Mouse (Mus musculus) limb, embryonic 10.5 days (tissue): ENCODE results near the gene Acot7. TPM values are rescaled to one million over a fixed set of nuclear protein-coding genes. Genes with fewer than 3 reads are reported as not detected.

Source experiments
- DNase-seq: peaks from one replicate; pipeline ENCODE4 v3.0.0-alpha.2; 2017; ENCODE audit warnings: low spot score
- H3K27ac ChIP-seq: fragments of 300-500 bp; sonication (generic); 2 replicates; pipeline ENCODE4 v1.5.1; 2016; ENCODE audit warnings: mild to moderate bottlenecking
- H3K27me3 ChIP-seq: fragments of 300-500 bp; sonication (generic); 2 replicates; pipeline ENCODE4 v1.6.1; 2016; ENCODE audit warnings: low read depth, mild to moderate bottlenecking; ENCODE audit not compliant: poor library complexity, severe bottlenecking
- H3K36me3 ChIP-seq: fragments of 300-500 bp; sonication (generic); 2 replicates; pipeline ENCODE4 v1.6.1; 2016; ENCODE audit warnings: mild to moderate bottlenecking, moderate library complexity
- H3K4me1 ChIP-seq: fragments of 300-500 bp; sonication (generic); 2 replicates; pipeline ENCODE4 v1.6.1; 2016
- H3K4me3 ChIP-seq: fragments of 300-500 bp; sonication (generic); 2 replicates; pipeline ENCODE4 v1.5.1; 2016; ENCODE audit warnings: mild to moderate bottlenecking, moderate library complexity
- H3K9me3 ChIP-seq: fragments of 300-500 bp; sonication (generic); replicated peaks from 2 replicates; pipeline ENCODE4 v1.6.1; 2016; ENCODE audit warnings: mild to moderate bottlenecking
- whole genome bisulfite sequencing: fragments of 180-500 bp; shearing (Covaris S2); methylation state at CpG from one replicate; pipeline ENCODE4 v1.1.7; 2016; 5-methylcytosine and 5-hydroxymethylcytosine counted together
- polyA plus RNA-seq: library from polyadenylated mRNA; unstranded; fragments of >200 nt; fragmentation: Nextera tagmentation; extraction: Ambion mirVana; gene quantifications from 2 replicates; pipeline ENCODE4 v1.2.1, GENCODE M21; 2016

Acot7 gene
- polyA plus RNA-seq, 1 experiment from 2014 or later = 34.8 TPM

DNA sequence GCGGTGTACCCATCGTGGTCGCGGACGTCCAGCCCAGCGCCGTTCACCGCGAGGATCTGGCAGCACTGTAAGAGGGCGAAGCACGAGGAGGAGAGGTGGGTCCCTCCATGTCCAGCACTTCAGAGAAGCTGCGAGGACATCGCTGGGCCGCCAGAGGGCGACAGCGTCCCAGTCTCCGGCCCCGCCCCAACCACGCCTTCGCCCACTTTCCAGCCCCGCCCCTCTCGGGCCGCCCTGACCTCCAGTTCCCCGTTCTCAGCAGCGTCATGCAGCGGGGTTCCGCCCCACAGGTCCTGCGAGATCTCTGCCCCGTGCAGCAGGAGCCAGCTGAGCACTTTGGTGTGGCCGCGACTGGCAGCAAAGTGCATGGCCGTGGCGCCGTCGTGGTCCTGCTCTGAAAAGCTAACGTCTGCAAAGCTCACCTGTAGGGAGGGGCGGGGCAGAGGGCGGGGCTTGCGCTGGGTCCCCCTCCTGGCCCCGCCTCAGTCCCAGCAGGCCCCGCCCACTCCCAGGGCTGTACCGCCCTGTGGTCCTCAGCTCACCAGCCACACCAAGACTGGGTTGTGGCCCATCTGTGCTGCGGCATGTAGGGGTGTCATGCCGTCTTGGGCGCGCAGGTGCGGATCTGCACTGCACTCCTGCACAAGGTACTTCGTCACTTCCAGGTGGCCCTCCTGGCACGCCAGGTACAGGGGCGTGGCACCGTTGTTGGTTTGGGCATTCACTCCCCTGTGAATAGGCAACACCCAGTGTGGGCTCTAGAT lies 39.3 kb upstream of the Acot7 start:
- no peak overlapping the region for H3K27ac ChIP-seq
- DNase-seq = peak; percentile 94
- H3K4me1 ChIP-seq = peaks cover 15% of the 10 kb centered on the region
- peak overlapping the region; percentile 46 for H3K4me3 ChIP-seq
- H3K9me3 ChIP-seq = no peaks in the 10 kb centered on the region
- no peaks in the 10 kb centered on the region for H3K36me3 ChIP-seq
- H3K27me3 ChIP-seq = peaks cover 75% of the 10 kb centered on the region
- WGBS = 3% methylated on average over 51 of the region's 51 CpGs

DNA sequence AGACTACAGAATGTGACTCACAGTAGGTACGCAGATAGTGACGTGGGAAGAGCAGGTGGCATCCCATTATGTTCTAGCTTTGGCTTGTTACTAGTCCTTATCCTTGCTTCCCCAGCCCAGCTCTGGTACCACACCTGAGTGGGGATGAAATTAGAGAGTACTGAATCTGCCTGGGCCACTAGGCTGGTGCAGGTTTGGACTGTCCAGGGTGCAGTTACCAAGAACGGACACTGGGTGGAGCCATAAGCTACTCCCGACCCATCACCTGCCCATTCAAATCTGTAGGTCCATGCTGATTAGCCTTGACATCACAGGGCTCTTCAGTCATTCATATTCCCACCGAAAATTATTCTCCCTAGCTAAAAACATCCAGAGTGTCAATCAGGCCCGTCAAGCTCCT lies 37.5 kb upstream of the Acot7 start:
- Histone ChIP-seq H3K9me3 (no peaks in the 10 kb centered on the region), H3K36me3 (no peaks in the 10 kb centered on the region), H3K27ac (no peak overlapping the region), H3K4me3 (no peak overlapping the region), H3K4me1 (peaks cover 15% of the 10 kb centered on the region), H3K27me3 (peaks cover 70% of the 10 kb centered on the region)
- 36% methylated on average over 6 of the region's 6 CpGs for WGBS
- DNase-seq = peak; percentile 59

DNA sequence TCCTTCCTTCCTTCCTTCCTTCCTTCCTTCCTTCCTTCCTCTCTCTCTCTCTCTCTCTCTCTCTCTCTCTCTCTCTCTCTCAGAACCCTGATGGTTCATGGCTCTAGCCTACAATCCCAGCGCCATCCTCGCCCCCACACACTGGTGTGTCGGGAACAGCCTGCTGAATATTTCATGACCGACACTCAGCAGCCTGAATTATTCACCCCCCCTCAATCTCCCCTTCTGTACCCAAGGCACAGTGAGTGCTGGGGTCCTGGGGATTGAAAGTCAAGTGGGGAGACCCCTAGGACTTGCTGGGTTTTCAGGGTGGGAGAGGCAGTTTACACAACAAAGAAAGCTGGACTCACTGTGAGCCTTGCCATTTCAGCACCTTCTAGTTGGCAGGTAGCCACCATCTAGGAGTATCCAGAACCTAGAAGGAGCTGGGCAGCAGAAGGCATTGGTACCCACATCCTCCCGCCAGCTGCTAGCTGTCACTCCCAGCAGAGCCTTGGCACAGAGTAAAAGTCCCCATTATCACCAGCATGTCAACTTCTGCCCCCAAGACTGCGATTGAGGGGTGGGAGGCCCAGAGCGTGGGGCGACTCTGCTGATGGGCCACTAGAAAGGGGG lies 36.3 kb upstream of the Acot7 start:
- Histone ChIP-seq H3K4me1 (peaks cover 17% of the 10 kb centered on the region), H3K27me3 (peaks cover 66% of the 10 kb centered on the region), H3K9me3 (no peaks in the 10 kb centered on the region), H3K27ac (no peak overlapping the region), H3K36me3 (no peaks in the 10 kb centered on the region), H3K4me3 (no peak overlapping the region)
- WGBS = 74% methylated on average over 8 of the region's 8 CpGs
- DNase-seq = no peak

DNA sequence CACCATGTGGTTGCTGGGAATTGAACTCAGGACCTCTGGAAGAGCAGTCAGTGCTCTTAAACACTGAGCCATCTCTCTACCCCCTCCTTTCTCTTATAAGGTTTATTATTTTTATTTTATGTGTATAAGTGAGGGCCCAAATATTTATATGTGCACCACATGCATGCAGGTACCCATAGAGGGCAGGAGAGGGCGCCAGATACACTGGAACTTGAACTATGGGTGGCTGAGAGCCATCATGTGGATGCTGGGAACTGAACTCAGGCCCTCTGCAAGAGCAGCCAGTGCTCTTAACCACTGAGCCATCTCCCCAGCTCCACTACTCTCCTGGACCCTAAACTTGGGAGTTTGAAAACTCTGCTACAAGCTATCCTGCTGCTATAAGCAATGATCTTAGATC lies 34.3 kb upstream of the Acot7 start:
- no peak for DNase-seq
- peaks cover 12% of the 10 kb centered on the region for H3K4me1 ChIP-seq
- H3K27ac ChIP-seq = no peak overlapping the region
- no peak overlapping the region for H3K4me3 ChIP-seq
- peaks cover 62% of the 10 kb centered on the region for H3K27me3 ChIP-seq
- WGBS = 28% methylated on average over 1 of the region's 1 CpGs
- H3K36me3 ChIP-seq = no peaks in the 10 kb centered on the region
- H3K9me3 ChIP-seq = no peaks in the 10 kb centered on the region

DNA sequence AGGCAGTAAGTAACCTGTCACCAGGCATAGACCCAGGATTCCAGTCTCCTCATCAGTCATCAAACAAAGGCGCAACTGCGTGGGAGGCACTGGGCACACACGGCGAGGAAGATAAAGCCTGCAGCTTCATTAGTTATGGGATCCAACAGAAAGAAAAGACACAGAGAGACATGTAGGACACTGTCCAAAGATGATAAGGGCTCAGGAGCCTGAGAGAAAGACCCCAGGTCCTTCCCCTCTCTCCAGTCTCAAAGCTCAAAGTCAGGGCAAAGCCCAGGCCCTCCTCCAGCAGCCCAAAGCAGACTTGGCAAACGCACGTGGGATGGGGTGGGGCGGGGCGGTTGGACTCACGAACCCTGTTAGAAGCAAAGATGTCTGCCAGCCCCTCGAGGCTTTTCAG lies 32.5 kb upstream of the Acot7 start:
- H3K4me1 ChIP-seq = peaks cover 7% of the 10 kb centered on the region; the same call in 1 of the 2 replicates
- no peaks in the 10 kb centered on the region for H3K36me3 ChIP-seq
- no peak overlapping the region for H3K4me3 ChIP-seq
- H3K27ac ChIP-seq = no peak overlapping the region
- H3K27me3 ChIP-seq = peaks cover 74% of the 10 kb centered on the region
- no peaks in the 10 kb centered on the region for H3K9me3 ChIP-seq
- 71% methylated on average over 10 of the region's 10 CpGs for WGBS
- no peak for DNase-seq

DNA sequence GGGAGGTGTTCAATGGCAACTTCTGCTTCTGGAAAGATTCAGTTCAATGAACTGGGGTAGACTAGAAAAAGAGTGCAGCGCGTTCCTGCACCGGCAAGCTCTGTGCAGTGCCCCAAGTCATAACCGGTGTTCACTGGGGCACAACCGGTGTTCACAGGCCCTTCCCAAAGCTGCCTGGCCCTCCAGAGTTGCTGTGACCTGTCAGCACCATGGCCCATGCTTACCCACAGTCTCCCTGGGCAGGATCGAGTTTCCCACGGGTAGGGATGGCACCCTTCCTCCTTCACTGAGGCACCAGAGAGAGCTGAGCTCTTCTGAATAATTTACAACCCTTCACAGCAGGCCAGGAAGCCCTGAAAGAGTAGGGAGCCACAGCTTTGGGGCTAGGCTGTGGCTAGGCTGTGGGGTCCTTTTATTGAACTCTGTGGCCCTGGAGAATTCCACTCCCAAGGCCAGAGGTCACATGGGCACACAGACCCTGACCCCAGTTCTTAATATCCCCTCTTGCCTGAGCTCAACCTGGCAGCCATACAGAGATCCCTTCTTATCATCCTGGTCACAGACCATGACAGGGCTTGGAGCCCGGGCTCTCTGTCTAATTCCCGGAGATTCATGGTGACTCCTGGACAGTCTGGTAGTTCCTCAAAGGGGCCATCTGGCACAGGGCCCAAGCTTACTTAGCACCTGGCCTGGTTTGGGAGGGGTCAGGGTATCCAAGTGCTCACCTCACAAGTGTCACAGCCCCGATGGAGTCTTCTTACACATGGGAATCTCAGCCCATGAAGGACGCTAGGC lies 31.7 kb upstream of the Acot7 start:
- H3K4me1 ChIP-seq = peaks cover 7% of the 10 kb centered on the region; the same call in 1 of the 2 replicates
- no peaks in the 10 kb centered on the region for H3K9me3 ChIP-seq
- H3K27me3 ChIP-seq = peaks cover 74% of the 10 kb centered on the region
- no peak overlapping the region for H3K4me3 ChIP-seq
- H3K27ac ChIP-seq = no peak overlapping the region
- DNase-seq = no peak
- WGBS = 57% methylated on average over 11 of the region's 11 CpGs
- H3K36me3 ChIP-seq = no peaks in the 10 kb centered on the region

DNA sequence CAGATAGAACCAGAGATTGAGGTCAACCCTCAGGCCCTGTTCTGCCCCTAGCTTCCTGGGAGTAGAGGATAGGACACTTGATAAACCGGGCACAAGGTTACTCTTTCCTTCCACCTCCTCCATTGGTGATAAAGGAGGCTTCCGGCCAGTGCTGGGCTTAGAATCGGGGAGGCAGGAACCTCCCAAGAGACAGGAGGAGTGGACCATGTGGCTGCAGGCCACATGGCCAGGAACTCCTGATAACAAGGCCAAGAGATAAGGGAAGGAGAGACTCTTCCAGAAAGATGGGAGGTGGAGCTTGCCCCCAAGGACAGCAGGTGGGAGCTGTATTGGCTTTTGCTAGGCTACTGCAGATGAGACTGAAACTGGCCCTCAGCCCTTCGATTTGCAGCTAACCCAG lies 27.4 kb upstream of the Acot7 start:
- H3K4me3 ChIP-seq = no peak overlapping the region
- H3K36me3 ChIP-seq = no peaks in the 10 kb centered on the region
- H3K27me3 ChIP-seq = peaks cover 88% of the 10 kb centered on the region
- WGBS = 77% methylated on average over 4 of the region's 4 CpGs
- no peak for DNase-seq
- peaks cover 25% of the 10 kb centered on the region for H3K4me1 ChIP-seq
- H3K27ac ChIP-seq = no peak overlapping the region
- H3K9me3 ChIP-seq = no peaks in the 10 kb centered on the region

DNA sequence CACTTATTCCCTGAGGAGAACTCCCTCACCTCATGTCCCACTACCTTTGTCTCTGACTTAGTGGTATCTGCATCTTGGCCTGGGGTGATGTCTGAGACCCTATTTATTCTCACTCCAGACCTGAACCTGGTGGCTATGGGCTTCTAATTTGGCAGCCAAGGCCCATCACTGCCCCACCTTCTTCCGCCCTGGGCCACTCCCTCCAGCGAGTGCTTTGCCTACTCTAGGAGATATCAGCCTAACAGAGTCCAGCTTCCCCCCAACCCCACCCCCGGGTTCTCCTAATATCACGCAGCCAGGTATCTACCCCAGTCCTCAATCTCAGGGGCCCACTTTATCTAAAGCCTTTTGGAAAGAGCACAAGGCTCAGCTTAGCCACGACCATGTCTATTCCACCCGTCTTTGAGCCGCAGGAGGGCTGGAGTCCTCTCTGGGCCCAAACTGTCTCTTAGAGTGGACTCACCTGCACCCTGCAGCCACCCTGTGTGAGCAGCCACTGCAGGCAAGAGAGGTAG lies 26.4 kb upstream of the Acot7 start:
- H3K27me3 ChIP-seq = peaks cover 89% of the 10 kb centered on the region
- H3K4me1 ChIP-seq = peaks cover 19% of the 10 kb centered on the region
- no peaks in the 10 kb centered on the region for H3K9me3 ChIP-seq
- H3K36me3 ChIP-seq = no peaks in the 10 kb centered on the region
- peak overlapping the region; percentile 32; the same call in 1 of the 2 replicates for H3K27ac ChIP-seq
- 15% methylated on average over 7 of the region's 7 CpGs for WGBS
- peak overlapping the region; percentile 58 for H3K4me3 ChIP-seq
- DNase-seq = no peak

DNA sequence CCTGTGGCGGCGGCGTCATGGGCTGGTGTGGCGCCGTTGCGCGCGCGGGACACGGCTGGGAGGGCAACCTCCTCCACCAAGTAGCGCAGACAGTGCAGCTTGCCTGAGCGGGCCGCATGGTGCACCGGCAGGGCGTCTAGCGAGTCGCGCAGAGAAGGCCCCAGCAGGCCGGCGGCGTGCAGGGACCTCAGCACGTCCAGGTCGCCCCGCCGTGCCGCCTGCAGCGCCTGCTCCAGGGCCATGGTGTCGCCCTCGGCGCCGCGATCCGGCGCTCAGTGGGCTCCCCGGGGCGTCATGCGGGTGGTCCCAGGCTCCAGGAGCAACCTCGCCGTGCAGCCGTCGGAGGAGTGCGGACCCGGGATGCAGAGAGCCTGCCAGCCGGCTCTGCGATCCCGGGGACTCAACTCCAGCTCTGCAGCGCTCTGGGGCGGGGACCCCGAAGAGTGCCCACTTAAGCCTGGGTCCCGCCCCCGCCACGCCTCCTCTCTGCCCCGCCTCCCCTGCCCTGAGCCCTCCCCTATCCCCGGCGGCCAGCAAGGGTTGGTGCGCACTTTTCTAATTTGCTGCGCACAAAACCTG lies 25.9 kb upstream of the Acot7 start, which contains the start of gene Espn:
Gene Espn (minus strand): TSS at position 406 of the 579 bp plus-strand sequence.
- Histone ChIP-seq H3K9me3 (no peaks in the 10 kb centered on the region), H3K27me3 (peaks cover 91% of the 10 kb centered on the region), H3K4me3 (peak within 1 kb of the TSS; percentile 58), H3K4me1 (peaks cover 19% of the 10 kb centered on the region), H3K27ac (peak within 1 kb of the TSS; percentile 32; the same call in 1 of the 2 replicates), H3K36me3 (no peaks in the 10 kb centered on the region)
- WGBS = under 1% methylated on average over 57 of the region's 57 CpGs
- DNase-seq = peak; percentile 88

DNA sequence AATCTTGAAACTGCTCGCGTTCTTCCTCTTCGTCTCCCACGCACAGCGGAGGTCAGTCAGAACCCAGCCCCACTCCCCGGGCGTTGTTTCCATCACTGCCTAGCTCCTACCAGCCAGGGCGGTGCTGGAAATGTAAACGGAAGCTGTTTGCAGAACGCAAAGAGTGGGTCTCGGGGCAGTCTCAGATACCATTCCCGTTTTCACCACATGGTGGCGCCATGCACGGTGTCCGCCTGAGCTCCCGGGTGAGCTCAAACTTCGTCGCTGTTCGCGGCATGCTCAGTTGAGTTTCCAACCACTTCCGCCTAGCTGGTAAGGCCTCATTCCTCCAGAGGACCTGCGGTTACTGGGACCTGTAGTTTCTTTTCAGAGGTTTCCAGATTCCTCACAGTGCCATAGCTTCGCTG lies 24.2 kb upstream of the Acot7 start:
- Histone ChIP-seq H3K4me3 (peak overlapping the region; percentile 34), H3K27me3 (peaks cover 97% of the 10 kb centered on the region), H3K27ac (no peak overlapping the region), H3K4me1 (peaks cover 27% of the 10 kb centered on the region), H3K9me3 (no peaks in the 10 kb centered on the region), H3K36me3 (no peaks in the 10 kb centered on the region)
- DNase-seq = peak; percentile 88
- 3% methylated on average over 23 of the region's 23 CpGs for WGBS

DNA sequence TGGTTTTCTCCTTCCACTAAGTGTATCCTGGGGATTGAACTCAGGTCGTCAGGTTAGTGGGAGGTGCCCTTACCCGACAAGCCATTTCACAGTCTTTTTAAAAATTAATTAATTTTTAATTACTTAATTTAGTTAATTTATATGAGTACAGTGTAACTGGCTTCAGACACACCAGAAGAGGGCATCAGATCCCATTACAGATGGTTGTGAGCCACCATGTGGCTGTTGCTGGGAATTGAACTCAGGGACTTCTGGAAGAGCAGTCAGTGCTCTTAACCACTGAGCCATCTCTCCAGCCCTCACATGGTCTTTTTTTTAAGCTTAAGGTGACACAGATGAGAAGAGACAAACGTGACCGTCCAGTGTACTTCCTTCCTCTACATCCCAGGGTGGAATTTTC lies 22.9 kb upstream of the Acot7 start:
- no peak for DNase-seq
- 72% methylated on average over 4 of the region's 4 CpGs for WGBS
- Histone ChIP-seq H3K36me3 (no peaks in the 10 kb centered on the region), H3K9me3 (no peaks in the 10 kb centered on the region), H3K27ac (no peak overlapping the region), H3K4me3 (no peak overlapping the region), H3K4me1 (peaks cover 36% of the 10 kb centered on the region), H3K27me3 (peaks cover 97% of the 10 kb centered on the region)

DNA sequence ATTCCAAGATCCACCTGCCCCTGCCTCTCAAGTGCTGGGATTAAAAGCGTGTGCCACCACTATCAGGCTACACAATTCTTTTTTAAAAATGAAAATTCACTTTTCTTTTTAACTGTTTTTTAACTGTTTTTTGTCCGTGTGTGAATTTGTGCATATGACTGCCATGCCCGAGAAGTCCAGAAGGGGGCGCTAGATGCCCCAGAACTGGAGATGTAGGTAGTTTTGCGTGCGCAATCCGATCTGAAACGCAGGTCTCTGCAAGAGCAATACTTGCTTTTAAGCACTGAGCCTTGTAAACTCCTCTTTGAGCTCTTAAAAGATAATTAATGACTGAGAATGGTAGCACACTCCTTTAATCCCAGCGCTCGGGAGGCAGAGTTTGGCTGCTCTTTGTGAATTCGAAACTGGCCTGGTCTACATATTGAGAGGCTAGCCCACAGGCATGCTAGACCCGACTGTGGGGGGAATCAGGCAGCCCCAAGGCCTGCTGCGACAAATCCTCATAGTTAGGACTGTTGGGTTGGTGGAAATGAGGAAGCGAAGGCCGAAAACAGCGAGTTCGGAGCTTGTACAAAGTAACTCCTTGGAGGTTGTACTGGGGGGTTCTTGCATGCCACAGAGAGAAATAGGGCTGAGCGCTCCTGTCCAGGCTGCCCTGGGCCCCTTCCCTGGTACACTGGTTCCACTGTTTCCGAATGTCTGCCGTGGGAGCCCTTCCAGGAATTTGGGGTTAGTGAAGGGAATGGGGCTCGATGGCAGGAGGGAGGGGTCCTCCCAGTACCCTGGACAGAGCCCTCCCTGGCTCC lies 20.0 kb upstream of the Acot7 start:
- H3K27ac ChIP-seq = no peak overlapping the region
- H3K36me3 ChIP-seq = no peaks in the 10 kb centered on the region
- H3K27me3 ChIP-seq = peaks cover 97% of the 10 kb centered on the region
- H3K9me3 ChIP-seq = no peaks in the 10 kb centered on the region
- H3K4me3 ChIP-seq = peak overlapping the region; percentile 24; the same call in 1 of the 2 replicates
- 17% methylated on average over 21 of the region's 21 CpGs for WGBS
- peak; percentile 60 for DNase-seq
- H3K4me1 ChIP-seq = peaks cover 27% of the 10 kb centered on the region
